Mouse (Mus musculus) macrophage (primary cell): ENCODE measurements around the gene Cep162. TPM values are rescaled to one million over a fixed set of nuclear protein-coding genes. Genes with fewer than 3 reads are reported as not detected.

ENCODE experiments used
- H3K27ac ChIP-seq: fragments of 350-480 bp; formaldehyde crosslinking; 2 replicates; pipeline ENCODE4 v1.9.0; 2021
- H3K36me3 ChIP-seq: fragments of 350-480 bp; formaldehyde crosslinking; 2 replicates; pipeline ENCODE4 v1.9.0; 2021; ENCODE audit errors: inconsistent target
- H3K4me3 ChIP-seq: fragments of 350-480 bp; formaldehyde crosslinking; 2 replicates; pipeline ENCODE4 v1.9.0; 2021; ENCODE audit errors: inconsistent target
- H3K79me2 ChIP-seq: fragments of 350-480 bp; formaldehyde crosslinking; 2 replicates; pipeline ENCODE4 v1.9.0; 2021; ENCODE audit errors: inconsistent target
- WGBS: methylation state at CpG from one replicate; pipeline ENCODE4 v1.1.7; 2026; ENCODE audit warnings: inconsistent platforms; ENCODE audit not compliant: missing documents; 5-methylcytosine and 5-hydroxymethylcytosine counted together
- polyA plus RNA-seq: library from polyadenylated mRNA; stranded (reverse); fragments of 250-400 nt; gene quantifications from 3 replicates; pipeline ENCODE4 v1.2.4, GENCODE M21; 2018; ENCODE audit warnings: inconsistent platforms
- total RNA-seq, 78 experiments: library from RNA; depleted of rRNA; stranded (reverse); fragments of 250-400 nt; gene quantifications; 1 replicate in 9 of 78; 2 replicates in 24 of 78; 3 replicates in 43 of 78; 4 replicates in 2 of 78; pipeline ENCODE4 v1.2.4; 2018; ENCODE audit warnings: inconsistent platforms in 56 of 78

Cep162 gene
- total RNA-seq (2018; cell fraction: chromatin; rRNA removed), result 10 to 100 TPM; 13.9 to 66.1 (median 37.3) TPM
- 10 to 100 TPM in 1 of 26 experiments, 1 to 10 TPM in 25; 3.3 to 10.2 (median 6.2) TPM for total RNA-seq (2018; cell fraction: cytosol; rRNA removed)
- total RNA-seq (2018; cell fraction: nucleus; rRNA removed), result 10 to 100 TPM; 11.3 to 35.6 (median 20.0) TPM
- 3.9 to 9.1 TPM (median 7.1 TPM) in 3 replicates for polyA plus RNA-seq

- no peaks in the 10 kb centered on the region for H3K36me3 ChIP-seq
- H3K27ac ChIP-seq, result peak within 1 kb of the TSS; percentile 68
- H3K79me2 ChIP-seq, result peaks cover 13% of the 10 kb centered on the region; the same call in 1 of the 2 replicates
- WGBS, result under 1% methylated on average over 41 of the region's 41 CpGs
- peak within 1 kb of the TSS; percentile 94 for H3K4me3 ChIP-seq
Observed at GRCm38 (mm10) chr9:87254903-87255695, at the start of gene Cep162. Cep162 (minus strand) TSS chr9:87255536.

- Histone ChIP-seq H3K79me2 (no peaks in the 10 kb centered on the region), H3K4me3 (no peak overlapping the region), H3K36me3 (no peaks in the 10 kb centered on the region), H3K27ac (no peak overlapping the region)
Observed at GRCm38 (mm10) chr9:87303196-87303595, 47.9 kb upstream of the Cep162 start.

GRCm38 (mm10) chr9:87298900-87299299 is 43.6 kb upstream of the Cep162 start:
- Histone ChIP-seq H3K4me3 (no peak overlapping the region), H3K79me2 (no peaks in the 10 kb centered on the region), H3K27ac (no peak overlapping the region), H3K36me3 (no peaks in the 10 kb centered on the region)
- 85% methylated on average over 12 of the region's 12 CpGs for WGBS

GRCm38 (mm10) chr9:87297522-87297921 is 42.2 kb upstream of the Cep162 start:
- Histone ChIP-seq H3K36me3 (no peaks in the 10 kb centered on the region), H3K79me2 (no peaks in the 10 kb centered on the region), H3K4me3 (no peak overlapping the region), H3K27ac (no peak overlapping the region)
- WGBS, result 71% methylated on average over 1 of the region's 1 CpGs

GRCm38 (mm10) chr9:87255696-87256030 is 327 bp upstream of the Cep162 start:
- H3K27ac ChIP-seq, result peak overlapping the region; percentile 68
- WGBS, result 14% methylated on average over 6 of the region's 6 CpGs
- H3K4me3 ChIP-seq, result peak overlapping the region; percentile 94
- peaks cover 13% of the 10 kb centered on the region; the same call in 1 of the 2 replicates for H3K79me2 ChIP-seq
- H3K36me3 ChIP-seq, result no peaks in the 10 kb centered on the region

GRCm38 (mm10) chr9:87248118-87248517 is 7.2 kb downstream of the Cep162 start:
- no peak overlapping the region for H3K4me3 ChIP-seq
- WGBS, result 51% methylated on average over 3 of the region's 3 CpGs
- H3K79me2 ChIP-seq, result no peaks in the 10 kb centered on the region
- no peak overlapping the region for H3K27ac ChIP-seq
- H3K36me3 ChIP-seq, result peaks cover 32% of the 10 kb centered on the region

DNA sequence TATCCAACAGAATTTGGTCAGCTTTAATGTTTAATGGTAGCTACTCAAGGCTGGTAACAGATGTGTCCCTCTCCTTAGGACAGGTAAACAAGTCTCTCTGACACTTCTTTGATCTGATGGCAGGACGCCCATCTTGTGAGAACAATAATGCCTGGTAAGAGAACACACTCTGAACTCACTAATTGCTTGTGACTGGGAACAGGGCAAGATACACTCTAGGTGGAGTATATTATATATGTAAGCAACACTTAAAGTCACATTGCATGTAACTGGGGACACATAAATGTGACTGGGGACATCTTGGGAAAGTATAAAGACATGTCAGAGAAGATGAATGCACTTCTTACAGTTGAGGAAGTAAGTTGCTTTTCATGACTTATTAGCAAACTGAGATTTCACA is 7.7 kb downstream of the Cep162 start:
- Histone ChIP-seq H3K4me3 (no peak overlapping the region), H3K79me2 (no peaks in the 10 kb centered on the region), H3K27ac (no peak overlapping the region), H3K36me3 (peaks cover 32% of the 10 kb centered on the region)
- 63% methylated on average over 1 of the region's 1 CpGs for WGBS

DNA sequence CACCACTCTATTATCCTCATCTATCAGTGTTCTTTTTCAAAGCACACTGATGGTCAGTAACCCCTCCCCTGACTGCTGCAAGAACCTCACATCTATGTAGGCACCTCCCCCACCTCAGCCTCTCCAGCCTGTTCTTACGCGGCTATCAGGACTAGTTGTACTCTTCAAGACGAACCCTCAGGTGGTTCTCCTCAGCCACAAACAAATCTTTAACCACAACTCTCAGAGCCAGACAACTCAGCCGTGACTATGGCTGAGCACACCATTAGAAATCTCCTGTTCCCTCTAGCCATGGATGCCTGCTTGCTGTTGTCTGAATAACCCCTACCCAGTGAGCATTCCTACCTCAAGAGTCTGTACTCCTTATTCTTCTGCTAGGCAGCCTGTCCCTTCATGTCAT is 42.1 kb downstream of the Cep162 start:
- no peaks in the 10 kb centered on the region for H3K79me2 ChIP-seq
- peaks cover 44% of the 10 kb centered on the region; the same call in 1 of the 2 replicates for H3K36me3 ChIP-seq
- no peak overlapping the region for H3K4me3 ChIP-seq
- H3K27ac ChIP-seq, result no peak overlapping the region
- WGBS, result 95% methylated on average over 4 of the region's 4 CpGs

DNA sequence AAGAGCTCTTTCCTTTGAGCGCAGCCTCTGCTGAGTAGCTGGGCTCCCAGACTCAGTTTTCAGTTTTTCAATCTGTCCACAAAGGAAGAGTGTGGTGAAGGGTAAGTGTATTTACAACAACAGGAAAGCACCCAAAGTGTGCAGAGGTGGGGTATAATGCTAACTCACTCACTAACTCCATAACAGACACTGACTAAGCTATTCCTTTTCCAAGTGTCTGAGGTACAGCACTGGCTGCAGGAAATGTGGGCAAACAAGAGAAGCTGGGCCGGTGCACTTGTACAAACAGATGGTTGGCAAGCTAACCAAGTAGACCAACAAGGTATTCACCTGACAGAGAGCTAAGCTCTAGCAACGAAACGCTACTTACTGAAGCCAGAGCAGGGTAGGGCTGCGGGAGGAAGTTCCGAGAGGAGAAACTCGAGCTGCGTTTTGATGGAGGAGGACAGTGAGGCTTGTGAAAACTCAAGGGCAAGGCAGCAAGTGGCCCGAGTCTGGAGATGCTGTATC is 44.5 kb downstream of the Cep162 start:
- Histone ChIP-seq H3K36me3 (peaks cover 46% of the 10 kb centered on the region; the same call in 1 of the 2 replicates), H3K79me2 (no peaks in the 10 kb centered on the region), H3K4me3 (no peak overlapping the region), H3K27ac (no peak overlapping the region)
- WGBS, result 46% methylated on average over 8 of the region's 9 CpGs

GRCm38 (mm10) chr9:87202431-87202830 is 52.9 kb downstream of the Cep162 start:
- Histone ChIP-seq H3K79me2 (no peaks in the 10 kb centered on the region), H3K36me3 (peaks cover 37% of the 10 kb centered on the region), H3K27ac (no peak overlapping the region), H3K4me3 (no peak overlapping the region)
- WGBS, result 90% methylated on average over 6 of the region's 6 CpGs

- H3K79me2 ChIP-seq, result no peaks in the 10 kb centered on the region
- WGBS, result 98% methylated on average over 4 of the region's 4 CpGs
- no peak overlapping the region for H3K27ac ChIP-seq
- no peak overlapping the region for H3K4me3 ChIP-seq
- peaks cover 32% of the 10 kb centered on the region for H3K36me3 ChIP-seq
Observed at GRCm38 (mm10) chr9:87200919-87201318, 54.4 kb downstream of the Cep162 start.

DNA sequence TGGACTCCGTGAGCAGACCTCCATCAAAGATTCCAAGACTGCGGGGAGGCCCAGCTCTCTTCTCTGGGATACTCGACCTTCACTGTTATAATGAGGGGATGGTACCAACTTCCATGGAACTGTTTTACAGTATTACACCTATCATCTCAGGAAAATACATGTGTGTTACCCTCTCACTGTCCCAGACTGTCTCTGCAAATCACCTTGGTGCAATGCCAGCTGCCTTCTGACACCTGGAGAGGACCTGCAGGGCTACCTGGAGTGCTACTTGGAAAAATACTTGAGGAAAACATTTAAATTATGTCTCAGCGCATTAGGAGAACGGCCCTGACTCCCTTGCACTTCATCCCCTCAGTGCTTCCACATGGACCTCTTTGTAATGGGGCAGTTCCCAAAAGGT is 54.9 kb downstream of the Cep162 start:
- H3K4me3 ChIP-seq, result no peak overlapping the region
- no peaks in the 10 kb centered on the region for H3K79me2 ChIP-seq
- 97% methylated on average over 5 of the region's 5 CpGs for WGBS
- H3K27ac ChIP-seq, result no peak overlapping the region
- peaks cover 31% of the 10 kb centered on the region for H3K36me3 ChIP-seq

GRCm38 (mm10) chr9:87198036-87198435 is 57.3 kb downstream of the Cep162 start:
- Histone ChIP-seq H3K36me3 (peaks cover 31% of the 10 kb centered on the region), H3K27ac (no peak overlapping the region)
- 96% methylated on average over 6 of the region's 6 CpGs for WGBS

DNA sequence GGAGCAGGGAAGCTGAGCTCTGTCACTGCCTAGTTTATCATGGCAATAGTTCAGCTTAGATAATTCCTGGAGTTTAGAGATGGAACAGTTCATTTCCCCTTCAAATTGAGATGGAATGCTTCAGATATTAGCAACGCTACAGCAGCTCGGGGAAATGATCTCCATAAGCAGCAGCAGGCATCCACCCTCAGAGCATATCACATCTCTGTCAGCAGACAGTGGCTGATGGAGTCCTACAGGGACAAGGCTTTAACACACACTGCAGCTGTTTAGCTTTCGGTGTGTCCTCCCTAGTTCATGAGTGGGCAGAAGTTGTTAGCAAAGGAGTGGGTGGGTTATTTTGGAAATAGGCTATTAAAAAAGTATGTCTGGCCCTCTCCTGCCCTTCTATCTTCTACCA is 58.1 kb downstream of the Cep162 start:
- Histone ChIP-seq H3K4me3 (no peak overlapping the region), H3K27ac (no peak overlapping the region), H3K79me2 (no peaks in the 10 kb centered on the region), H3K36me3 (peaks cover 33% of the 10 kb centered on the region)
- WGBS, result 99% methylated on average over 3 of the region's 3 CpGs

More at GRCm38 (mm10) chr9:87198036-87198435, 57.3 kb downstream of the Cep162 start:
- Histone ChIP-seq H3K79me2 (no peaks in the 10 kb centered on the region), H3K4me3 (no peak overlapping the region)

DNA sequence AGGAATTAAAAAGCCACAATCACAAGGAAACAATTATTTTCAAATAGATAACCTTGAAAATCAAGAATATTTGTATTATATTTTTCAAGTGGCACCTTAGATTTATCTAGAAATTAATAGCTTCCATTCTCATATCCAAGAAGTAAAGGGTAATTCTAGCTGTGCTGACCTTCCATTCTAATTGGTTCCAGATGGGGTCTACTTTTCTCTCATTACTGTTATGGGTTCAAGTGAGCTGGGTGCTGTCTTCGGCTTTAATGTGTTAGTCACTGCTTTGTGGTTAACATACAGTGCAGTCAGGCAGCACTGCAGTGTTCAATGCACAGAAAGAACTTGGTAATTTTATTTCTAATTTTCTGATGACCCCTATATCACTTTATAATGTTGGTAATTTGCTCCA is 61.6 kb downstream of the Cep162 start:
- H3K27ac ChIP-seq, result no peak overlapping the region
- no peak overlapping the region for H3K4me3 ChIP-seq
- 100% methylated on average over 1 of the region's 1 CpGs for WGBS
- no peaks in the 10 kb centered on the region for H3K79me2 ChIP-seq
- H3K36me3 ChIP-seq, result peaks cover 44% of the 10 kb centered on the region
